Comparison of ENCODE assay signal across 20 mouse cellular contexts in the genomic region with DNA sequence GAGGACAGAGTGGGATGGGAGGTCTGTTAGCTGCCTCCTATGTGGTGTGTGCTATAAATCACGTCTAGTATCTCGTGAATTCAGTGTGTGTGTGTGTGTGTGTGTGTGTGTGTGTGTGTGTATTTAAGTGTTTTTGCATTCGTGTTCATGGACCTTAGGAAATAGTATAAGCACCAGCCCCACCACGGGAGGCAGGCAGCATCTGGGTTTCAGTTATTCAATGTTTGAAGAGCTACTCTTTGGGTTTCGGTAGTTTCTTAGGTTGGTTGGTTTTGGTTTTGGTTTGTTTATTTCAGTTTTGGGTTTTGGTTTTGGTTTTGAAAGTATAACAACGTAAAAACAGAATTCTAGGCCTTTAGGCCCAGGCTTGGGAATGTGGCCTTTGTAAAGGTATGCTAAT.
"Had no signal": no experiment of that assay in that cellular context is flagged by ENCODE, and none has a peak within 500 bp of the region (broad histone marks: within the 10 kb centered on the region; RNA-seq: fewer than 3 reads in every experiment).

No protein-coding gene starts in this region.

- H3K36me3 ChIP-seq: limb, embryonic 10.5 days; limb, embryonic 13.5 days; liver, embryonic 12.5 days; liver, embryonic 15.5 days; lung, embryonic 15.5 days; midbrain, embryonic 10.5 days; midbrain, embryonic 13.5 days had no signal

- H3K27me3 ChIP-seq: limb, embryonic 13.5 days; liver, embryonic 12.5 days; liver, embryonic 15.5 days; lung, embryonic 15.5 days; midbrain, embryonic 13.5 days had no signal

- H3K4me1 ChIP-seq: liver, embryonic 12.5 days; liver, embryonic 15.5 days; lung, embryonic 15.5 days; midbrain, embryonic 10.5 days; midbrain, embryonic 13.5 days had no signal

- H3K27ac ChIP-seq: limb, embryonic 10.5 days; limb, embryonic 13.5 days; liver, embryonic 12.5 days; liver, embryonic 15.5 days; lung, embryonic 15.5 days; midbrain, embryonic 10.5 days; midbrain, embryonic 13.5 days; stomach, postnatal 0 days had no signal

- H3K9me3 ChIP-seq: limb, embryonic 10.5 days; limb, embryonic 13.5 days; liver, embryonic 12.5 days; liver, embryonic 15.5 days; lung, embryonic 15.5 days; megakaryocyte, embryonic 14.5 days; midbrain, embryonic 10.5 days; midbrain, embryonic 13.5 days had no signal

- H3K4me3 ChIP-seq: limb, embryonic 10.5 days; limb, embryonic 13.5 days; liver, embryonic 12.5 days; liver, embryonic 15.5 days; lung, embryonic 15.5 days; megakaryocyte, embryonic 14.5 days; midbrain, embryonic 10.5 days; midbrain, embryonic 13.5 days; myocyte had no signal

- DNase-seq: kidney, adult 9 months; kidney, postnatal 14 days; kidney, postnatal 4 days; liver; lung, adult 18-20 months; lung, postnatal 10 days; lung, postnatal 36 days; thymus, adult 18-20 months; thymus, postnatal 36 days had no signal

- ATAC-seq: liver, embryonic 12.5 days; midbrain, embryonic 13.5 days; midbrain, embryonic 16.5 days had no signal
